Mouse (Mus musculus) granulocyte monocyte progenitor cell, adult 5-6 weeks (primary cell): ENCODE results near the gene Renbp. TPM values are rescaled to one million over a fixed set of nuclear protein-coding genes. Genes with fewer than 3 reads are reported as not detected.

Experiments
- ATAC-seq: replicated peaks from 2 replicates; pipeline ENCODE4 v1.8.0; 2016; ENCODE audit warnings: mild to moderate bottlenecking, moderate TSS enrichment, inconsistent platforms; ENCODE audit not compliant: poor library complexity, severe bottlenecking
- total RNA-seq, 2 experiments: library from RNA; stranded (forward) in 1 of 2; stranded (reverse) in 1 of 2; fragments of 200-712, 200-1000 nt in 1 of 2; fragments of >200 nt in 1 of 2; fragmentation: Nextera tagmentation in 1 of 2; gene quantifications; 2 replicates each; pipeline ENCODE4 v1.2.3; 2014 to 2017

Renbp gene
- total RNA-seq, 2 experiments from 2014 or later = 24.3 to 24.5 TPM

- ATAC-seq = peak; percentile 99
These were observed 8.7 kb downstream of the Renbp start, which contains the start of the genes Arhgap4 and Naa10 for GRCm38 (mm10) chrX:73921823-73922549. TSS of gene Arhgap4 (minus strand) at chrX:73921870. TSS of gene Naa10 (minus strand) at chrX:73921944.

GRCm38 (mm10) chrX:73921285-73921822 is 9.3 kb downstream of the Renbp start:
- peak; percentile 3; the same call in 1 of the 2 replicates for ATAC-seq

DNA sequence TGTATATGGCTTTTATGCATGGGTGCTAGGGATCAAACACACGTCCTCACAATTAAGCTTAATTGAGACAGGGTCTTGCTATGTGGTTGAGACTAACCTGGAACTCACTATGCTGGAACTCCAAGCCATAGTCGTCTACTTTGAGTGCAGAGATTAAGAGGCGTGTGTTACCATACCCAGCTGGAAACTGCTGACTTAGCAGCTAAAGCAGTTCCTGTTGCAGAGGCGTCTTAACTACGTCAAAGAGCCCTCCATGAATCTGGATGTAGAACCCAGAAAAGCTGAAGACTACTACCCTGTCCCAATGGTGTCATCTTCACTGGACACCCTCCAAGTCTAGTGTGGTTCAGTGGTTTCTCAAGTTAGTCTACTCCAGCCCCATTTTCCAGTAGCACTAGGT is 12.0 kb downstream of the Renbp start:
- no peak for ATAC-seq

DNA sequence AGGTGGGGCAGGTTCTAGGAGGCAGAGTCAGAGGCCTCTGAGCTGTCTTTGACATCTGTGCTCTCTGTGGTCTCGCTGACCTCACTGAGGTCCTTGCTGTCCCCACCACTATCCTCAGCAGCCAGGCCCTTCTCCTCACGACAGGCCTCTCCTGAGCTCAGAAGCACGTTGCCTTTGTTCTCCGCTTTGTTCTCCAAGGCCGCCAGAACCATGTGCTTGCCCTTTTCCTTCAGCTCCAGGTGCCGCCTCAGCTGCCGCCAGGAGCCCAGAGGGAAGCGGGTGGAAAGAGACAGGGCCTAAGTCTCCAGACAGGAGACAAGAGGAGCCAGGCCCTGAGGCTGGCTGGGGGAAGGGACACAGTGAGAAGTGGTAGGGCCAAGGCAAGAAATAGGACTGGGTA is 13.7 kb downstream of the Renbp start:
- no peak for ATAC-seq

- ATAC-seq = peak; percentile 82
These were observed 15.6 kb downstream of the Renbp start for GRCm38 (mm10) chrX:73914827-73915703.

DNA sequence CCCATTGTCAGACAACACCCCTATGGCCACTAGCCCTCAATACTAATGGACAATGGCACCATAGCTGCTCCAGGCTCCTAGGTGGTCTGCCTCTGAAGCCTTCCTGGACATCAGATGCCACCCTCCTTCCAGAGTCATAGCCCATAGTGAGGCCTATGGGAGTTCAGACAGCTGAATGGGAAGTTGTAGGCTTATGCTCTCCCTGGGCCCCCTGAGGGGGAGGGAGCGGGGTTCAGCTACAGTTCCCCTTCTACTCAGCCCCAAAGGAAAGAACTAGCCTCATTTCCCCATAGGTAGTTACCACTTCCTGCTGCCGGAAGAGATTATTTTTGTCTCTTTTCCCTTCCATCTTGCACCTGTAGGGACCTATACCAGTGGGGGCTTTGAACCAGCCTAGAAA is 19.1 kb downstream of the Renbp start:
- ATAC-seq = peak; percentile 66

DNA sequence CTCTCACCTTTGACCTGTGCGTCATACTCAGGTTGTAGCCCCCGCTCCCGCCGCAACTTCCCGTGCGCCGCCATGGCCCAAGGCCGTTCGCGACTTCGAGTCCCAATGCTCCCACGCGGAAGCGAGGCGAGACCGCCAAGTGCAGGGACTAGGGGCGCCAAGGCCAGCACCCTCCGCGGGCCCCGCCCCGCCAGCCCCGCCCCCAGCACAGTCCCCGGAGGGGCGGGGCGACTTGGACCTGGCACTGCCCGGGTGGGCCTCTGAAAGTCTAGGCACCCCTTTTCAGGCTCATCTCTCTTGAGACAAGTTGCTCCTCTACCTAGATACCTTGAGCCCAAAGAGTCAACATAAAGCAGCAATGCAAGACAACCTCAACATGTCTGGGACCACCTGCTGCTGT is 19.5 kb downstream of the Renbp start:
- peak; percentile 28 for ATAC-seq

DNA sequence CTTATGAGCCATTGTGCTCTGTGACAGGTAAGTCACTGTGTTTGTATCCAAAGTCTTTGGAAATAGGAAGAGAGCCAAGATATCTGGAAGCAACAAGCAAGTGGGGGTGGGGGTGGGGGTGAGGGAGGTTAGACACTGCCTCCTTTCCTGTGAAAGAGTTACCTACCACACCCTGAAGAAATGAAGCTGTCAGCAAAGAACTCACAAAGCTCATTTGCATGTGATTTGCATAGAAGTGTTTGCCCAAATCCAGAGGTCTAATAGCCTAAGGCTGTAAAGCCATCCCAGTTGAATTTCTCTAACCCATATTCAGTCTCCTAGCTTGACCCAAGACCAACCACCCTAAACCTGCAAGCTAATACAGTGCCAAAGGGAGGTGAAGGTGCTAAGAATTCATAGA is 20.2 kb downstream of the Renbp start:
- no peak for ATAC-seq

- ATAC-seq = no peak
These were observed 20.6 kb downstream of the Renbp start for GRCm38 (mm10) chrX:73910049-73910448.

- ATAC-seq = no peak
These were observed 32.7 kb downstream of the Renbp start for GRCm38 (mm10) chrX:73897959-73898358.

GRCm38 (mm10) chrX:73895719-73896118 is 34.9 kb downstream of the Renbp start, which contains the start of gene L1cam:
TSS of gene L1cam (minus strand) at chrX:73896105.
- peak; percentile 30; the same call in 1 of the 2 replicates for ATAC-seq

DNA sequence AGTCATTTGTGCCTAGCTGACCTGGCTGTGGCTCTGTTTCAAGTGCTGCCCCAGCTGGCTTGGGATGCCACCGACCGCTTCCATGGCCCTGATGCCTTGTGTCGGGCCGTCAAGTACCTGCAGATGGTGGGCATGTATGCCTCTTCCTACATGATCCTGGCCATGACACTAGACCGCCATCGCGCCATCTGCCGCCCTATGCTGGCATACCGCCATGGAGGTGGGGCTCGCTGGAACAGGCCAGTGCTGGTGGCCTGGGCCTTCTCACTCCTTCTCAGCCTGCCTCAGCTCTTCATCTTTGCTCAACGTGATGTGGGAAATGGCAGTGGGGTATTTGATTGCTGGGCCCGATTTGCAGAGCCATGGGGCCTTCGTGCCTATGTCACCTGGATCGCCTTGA is 37.8 kb downstream of the Renbp start:
- ATAC-seq = no peak

DNA sequence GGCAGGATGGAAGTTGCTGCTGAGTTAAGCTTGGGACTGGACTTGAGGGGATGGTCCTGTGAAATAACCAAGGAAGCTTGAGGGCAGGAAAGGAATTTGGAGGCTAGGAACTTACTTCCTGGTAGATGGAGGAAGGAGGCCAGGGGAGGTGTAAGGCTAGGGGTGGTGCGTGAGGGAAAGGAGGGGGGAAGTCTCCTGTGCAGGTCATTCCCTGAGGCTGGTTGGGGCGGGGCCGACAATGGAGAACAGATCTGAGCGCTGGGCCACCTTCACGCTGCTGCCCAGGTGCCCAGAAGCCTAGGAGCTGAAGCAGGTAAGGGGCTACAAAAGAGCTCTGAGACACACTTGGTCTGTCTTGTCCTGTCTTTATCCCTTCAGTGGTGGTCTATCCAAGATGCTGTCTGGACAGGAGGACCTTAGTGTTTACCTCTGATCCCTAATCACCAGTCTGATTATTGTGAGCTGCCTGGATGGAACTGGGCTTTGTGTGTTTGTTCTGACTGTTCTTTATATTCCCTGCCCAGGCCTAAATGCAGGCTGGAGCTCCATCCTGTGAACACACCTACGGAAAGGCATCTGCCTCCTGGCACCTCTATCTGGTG is 39.0 kb downstream of the Renbp start, which contains the start of gene Avpr2:
Gene Avpr2 (plus strand): TSS at position 552 of the 602 bp plus-strand sequence.
- no peak for ATAC-seq

- ATAC-seq = no peak
These were observed 49.2 kb downstream of the Renbp start for GRCm38 (mm10) chrX:73881463-73881862.

- ATAC-seq = peak; percentile 22; the same call in 1 of the 2 replicates
These were observed 49.6 kb downstream of the Renbp start for GRCm38 (mm10) chrX:73881036-73881427.

- ATAC-seq = peak; percentile 75
These were observed 50.2 kb downstream of the Renbp start for GRCm38 (mm10) chrX:73880194-73881035.

DNA sequence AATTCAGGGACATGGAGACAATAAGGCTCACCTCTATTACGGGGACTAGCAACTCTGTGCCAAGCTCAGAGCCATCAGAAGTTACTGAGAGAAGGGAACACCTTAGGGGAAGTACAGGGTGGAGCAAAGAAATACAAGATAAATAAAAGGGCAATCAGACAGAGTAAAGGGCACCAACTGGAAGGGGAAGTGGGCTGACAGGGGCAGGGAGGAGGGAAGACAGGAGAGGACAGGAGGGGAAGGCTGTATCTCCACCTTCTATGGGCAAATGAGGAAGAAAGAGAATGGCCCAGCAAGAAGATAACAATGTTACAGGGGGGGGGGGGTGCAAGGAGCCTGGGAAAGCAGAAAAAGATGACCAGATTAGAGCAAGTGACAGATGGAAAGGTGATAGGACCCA is 53.6 kb downstream of the Renbp start:
- peak; percentile 72 for ATAC-seq

DNA sequence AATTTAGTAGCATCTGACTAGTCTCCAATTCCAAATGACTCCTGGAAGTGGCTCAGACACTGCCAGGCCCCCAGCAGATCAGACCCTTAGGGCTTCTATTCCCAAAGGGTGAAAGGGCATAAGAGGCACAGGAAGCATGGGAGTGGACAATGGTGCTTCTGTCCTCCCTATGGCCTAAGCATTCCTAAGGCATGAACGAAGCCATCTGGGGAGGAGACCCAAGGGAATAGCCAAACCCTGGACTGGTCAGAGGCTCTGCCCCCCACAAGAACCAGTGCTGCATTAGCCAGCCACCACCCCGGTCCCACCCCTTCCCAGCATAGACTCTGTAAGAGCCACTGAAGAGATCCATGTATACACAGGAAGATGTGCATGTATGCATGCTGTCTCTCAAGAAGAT is 54.8 kb downstream of the Renbp start:
- no peak for ATAC-seq
